Mouse (Mus musculus) thymus, postnatal 36 days (tissue): Measurements from ENCODE around the gene Rps27rt.
"Not testable (repeated sequence)": the region's sequence is repeated elsewhere in the genome, so short reads cannot be mapped to it uniquely, and the experiment has no call there.

Source experiments
- DNase-seq, 2 experiments: peaks; one replicate each; pipeline ENCODE4 v3.0.0; 2022; ENCODE audit warnings: mixed read lengths in 2 of 2

Gene Rps27rt

GRCm38 (mm10) chr9:114979969-114980368 lies 2.6 kb downstream of the Rps27rt start:
- DNase-seq = no peak

- peak; percentile 9 to 21 for DNase-seq
These were observed 4.0 kb downstream of the Rps27rt start, which contains the start of gene Osbpl10 for GRCm38 (mm10) chr9:114978281-114979111. Osbpl10 (plus strand) TSS chr9:114978569.

- DNase-seq = no peak
These were observed 4.9 kb downstream of the Rps27rt start for GRCm38 (mm10) chr9:114977461-114978280.

- DNase-seq = not testable (repeated sequence)
These were observed 16.3 kb downstream of the Rps27rt start for GRCm38 (mm10) chr9:114966286-114966685.

GRCm38 (mm10) chr9:114964093-114964492 lies 18.4 kb downstream of the Rps27rt start:
- DNase-seq = no peak

GRCm38 (mm10) chr9:114960844-114961243 lies 21.7 kb downstream of the Rps27rt start:
- no peak for DNase-seq

- DNase-seq = no peak
These were observed 22.3 kb downstream of the Rps27rt start for GRCm38 (mm10) chr9:114960043-114960789.

GRCm38 (mm10) chr9:114956945-114957344 lies 25.6 kb downstream of the Rps27rt start:
- DNase-seq = no peak

- no peak for DNase-seq
These were observed 27.2 kb downstream of the Rps27rt start for GRCm38 (mm10) chr9:114955340-114955739.

GRCm38 (mm10) chr9:114952866-114953265 lies 29.7 kb downstream of the Rps27rt start:
- peak; percentile 10 to 28 for DNase-seq

GRCm38 (mm10) chr9:114948395-114948794 lies 34.1 kb downstream of the Rps27rt start:
- no peak for DNase-seq

GRCm38 (mm10) chr9:114945576-114945975 lies 37.0 kb downstream of the Rps27rt start:
- no peak for DNase-seq

GRCm38 (mm10) chr9:114944642-114945041 lies 37.9 kb downstream of the Rps27rt start:
- no peak for DNase-seq

GRCm38 (mm10) chr9:114936687-114937086 lies 45.9 kb downstream of the Rps27rt start:
- no peak for DNase-seq

GRCm38 (mm10) chr9:114935321-114935720 lies 47.2 kb downstream of the Rps27rt start:
- no peak for DNase-seq

GRCm38 (mm10) chr9:114934231-114934630 lies 48.3 kb downstream of the Rps27rt start:
- DNase-seq = peak in 1 of 2 experiments; percentile 17

- DNase-seq = peak; percentile 86 to 92
These were observed 48.8 kb downstream of the Rps27rt start, which contains the start of gene Gpd1l for GRCm38 (mm10) chr9:114933723-114934171. Gpd1l (minus strand) TSS chr9:114933987.

GRCm38 (mm10) chr9:114933037-114933722 lies 49.4 kb downstream of the Rps27rt start:
- DNase-seq = peak in 1 of 2 experiments; percentile 10

GRCm38 (mm10) chr9:114932607-114933006 lies 49.9 kb downstream of the Rps27rt start:
- DNase-seq = no peak
